Mouse (Mus musculus) forebrain, embryonic 16.5 days (tissue): ENCODE data around the gene Zbtb8os. TPM values are rescaled to one million over a fixed set of nuclear protein-coding genes. Genes with fewer than 3 reads are reported as not detected.

Experiments used
- ATAC-seq: fragments of 200-750 bp; cut with Nextera tagmentation; 2 replicates; pipeline ENCODE4 v1.8.0; 2017; ENCODE audit warnings: mild to moderate bottlenecking, moderate library complexity
- H3K27ac ChIP-seq: fragments of 300-500 bp; sonication (generic); 2 replicates; pipeline ENCODE4 v1.5.1; 2014; ENCODE audit warnings: low read length, control low read depth
- H3K27me3 ChIP-seq: fragments of 300-500 bp; sonication (generic); replicated peaks from 2 replicates; pipeline ENCODE4 v1.6.1; 2014; ENCODE audit warnings: low read length; ENCODE audit not compliant: control insufficient read depth, insufficient read depth
- H3K36me3 ChIP-seq: fragments of 300-500 bp; sonication (generic); 2 replicates; pipeline ENCODE4 v1.6.1; 2014; ENCODE audit not compliant: control insufficient read depth, insufficient read depth
- H3K4me1 ChIP-seq: fragments of 300-500 bp; sonication (generic); replicated peaks from 2 replicates; pipeline ENCODE4 v1.6.1; 2014; ENCODE audit warnings: low read length; ENCODE audit not compliant: control insufficient read depth, insufficient read depth
- H3K4me2 ChIP-seq: fragments of 300-500 bp; sonication (generic); 2 replicates; pipeline ENCODE4 v1.6.1; 2014; ENCODE audit warnings: mild to moderate bottlenecking, low read length, control low read depth
- H3K4me3 ChIP-seq: fragments of 300-500 bp; sonication (generic); replicated peaks from 2 replicates; pipeline ENCODE4 v1.5.1; 2014; ENCODE audit warnings: mild to moderate bottlenecking, low read length, control low read depth
- H3K9ac ChIP-seq: fragments of 300-500 bp; sonication (generic); replicated peaks from 2 replicates; pipeline ENCODE4 v1.6.1; 2014; ENCODE audit warnings: low read depth, low read length, control low read depth
- H3K9me3 ChIP-seq: fragments of 300-500 bp; sonication (generic); 2 replicates; pipeline ENCODE4 v1.6.1; 2016; ENCODE audit warnings: low read length; ENCODE audit not compliant: control insufficient read depth
- WGBS: fragments of 180-500 bp; shearing (Covaris S2); extraction: QIAGEN DNeasy Blood & Tissue Kit; methylation state at CpG from one replicate; pipeline ENCODE4 v1.1.7; 2014; 5-methylcytosine and 5-hydroxymethylcytosine counted together
- polyA plus RNA-seq: library from polyadenylated mRNA; unstranded; fragments of >200 nt; fragmentation: Nextera tagmentation; extraction: Ambion mirVana; gene quantifications from 2 replicates; pipeline ENCODE4 v1.2.1, GENCODE M21; 2015

Gene Zbtb8os
- polyA plus RNA-seq, 1 experiment from 2014 or later = 26.0 TPM

DNA sequence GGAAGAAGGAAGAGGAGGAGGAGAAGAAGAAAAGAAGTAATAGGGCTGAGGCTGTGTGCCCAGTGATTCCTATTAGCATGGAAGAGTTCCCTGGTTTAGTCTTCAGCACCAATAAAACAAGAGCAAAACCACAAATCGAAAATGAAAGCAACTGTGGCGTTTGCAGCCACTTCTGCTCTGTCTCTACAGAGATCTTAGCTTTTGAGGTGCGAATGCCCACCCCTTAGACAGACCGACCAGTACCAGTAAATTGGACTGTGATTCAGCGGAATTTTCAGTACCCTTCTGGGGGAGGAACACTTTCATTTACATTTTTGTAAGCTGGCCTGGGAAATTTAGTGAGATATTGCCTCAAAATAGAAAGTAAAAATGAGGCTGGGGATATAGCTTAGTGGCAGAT is 29.7 kb downstream of the Zbtb8os start:
- H3K9ac ChIP-seq = no peak overlapping the region
- no peaks in the 10 kb centered on the region for H3K9me3 ChIP-seq
- 89% methylated on average over 5 of the region's 5 CpGs for WGBS
- no peak overlapping the region for H3K27ac ChIP-seq
- H3K4me1 ChIP-seq = no peaks in the 10 kb centered on the region
- no peaks in the 10 kb centered on the region; the same call in 1 of the 2 replicates for H3K36me3 ChIP-seq
- H3K4me3 ChIP-seq = no peak overlapping the region
- H3K27me3 ChIP-seq = no peaks in the 10 kb centered on the region
- H3K4me2 ChIP-seq = no peak overlapping the region
- no peak for ATAC-seq

DNA sequence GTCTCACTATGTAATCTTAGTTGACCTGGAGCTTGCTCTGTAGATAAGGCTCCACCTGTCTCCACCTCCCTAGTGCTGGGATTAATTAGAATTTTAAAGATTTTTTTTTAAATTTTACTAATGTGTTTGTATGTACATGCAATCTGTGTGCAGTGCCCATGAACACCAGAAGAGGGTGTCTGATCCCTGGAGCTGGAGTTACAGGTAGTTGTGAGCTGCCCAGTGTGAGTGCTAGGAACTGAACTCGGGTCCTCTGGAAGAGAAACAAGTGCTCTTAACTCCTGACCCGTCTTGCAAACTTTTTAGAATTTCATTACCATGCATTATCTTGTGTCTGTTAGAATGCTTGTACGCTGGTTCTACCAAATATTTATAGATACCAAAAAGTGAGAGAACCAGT is 35.9 kb downstream of the Zbtb8os start:
- WGBS = 89% methylated on average over 3 of the region's 3 CpGs
- no peak overlapping the region for H3K9ac ChIP-seq
- no peaks in the 10 kb centered on the region for H3K36me3 ChIP-seq
- no peak overlapping the region for H3K4me2 ChIP-seq
- H3K9me3 ChIP-seq = no peaks in the 10 kb centered on the region
- peaks cover 5% of the 10 kb centered on the region; the same call in 1 of the 2 replicates for H3K4me1 ChIP-seq
- no peak overlapping the region for H3K27ac ChIP-seq
- no peak for ATAC-seq
- H3K4me3 ChIP-seq = no peak overlapping the region
- H3K27me3 ChIP-seq = no peaks in the 10 kb centered on the region

DNA sequence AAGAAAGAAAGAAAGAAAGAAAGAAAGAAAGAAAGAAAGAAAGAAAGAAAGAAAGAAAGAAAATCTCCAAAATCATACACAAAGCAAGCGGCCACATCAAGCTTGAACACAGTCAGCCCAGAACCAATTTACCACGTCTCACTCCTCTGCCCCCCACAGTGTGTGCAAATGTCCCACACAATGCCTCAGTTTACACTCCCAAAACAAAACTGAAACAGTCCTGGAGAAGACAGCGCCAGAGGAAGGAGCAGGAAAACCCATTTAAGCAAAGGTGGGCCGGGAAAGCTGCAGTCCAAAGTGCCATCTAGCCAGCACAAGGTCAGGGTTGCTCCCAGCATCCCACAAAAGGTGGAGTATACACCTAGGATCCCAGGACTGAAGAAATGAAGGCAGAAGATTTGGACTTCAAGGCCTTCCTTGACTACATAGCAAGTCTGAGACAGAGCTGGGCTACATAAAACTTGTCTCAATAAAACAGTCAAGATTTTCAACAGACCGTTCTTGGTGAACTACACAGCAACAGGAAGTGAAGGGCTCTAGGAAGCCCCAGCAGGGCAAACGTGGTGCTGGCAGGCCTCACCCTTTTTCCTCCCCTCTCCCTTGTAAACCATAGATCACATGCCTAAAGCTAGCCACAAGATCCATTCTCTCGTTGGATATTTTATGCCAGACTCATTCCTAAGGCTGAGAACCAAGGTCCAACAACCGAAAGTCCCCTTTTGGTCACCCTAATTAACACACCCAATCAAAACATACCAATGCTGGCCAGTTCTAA is 37.9 kb downstream of the Zbtb8os start:
- Histone ChIP-seq H3K27ac (no peak overlapping the region), H3K4me2 (no peak overlapping the region), H3K4me3 (no peak overlapping the region), H3K4me1 (peaks cover 16% of the 10 kb centered on the region), H3K9me3 (no peaks in the 10 kb centered on the region), H3K27me3 (no peaks in the 10 kb centered on the region), H3K36me3 (no peaks in the 10 kb centered on the region), H3K9ac (no peak overlapping the region)
- ATAC-seq = no peak
- WGBS = 42% methylated on average over 8 of the region's 8 CpGs

DNA sequence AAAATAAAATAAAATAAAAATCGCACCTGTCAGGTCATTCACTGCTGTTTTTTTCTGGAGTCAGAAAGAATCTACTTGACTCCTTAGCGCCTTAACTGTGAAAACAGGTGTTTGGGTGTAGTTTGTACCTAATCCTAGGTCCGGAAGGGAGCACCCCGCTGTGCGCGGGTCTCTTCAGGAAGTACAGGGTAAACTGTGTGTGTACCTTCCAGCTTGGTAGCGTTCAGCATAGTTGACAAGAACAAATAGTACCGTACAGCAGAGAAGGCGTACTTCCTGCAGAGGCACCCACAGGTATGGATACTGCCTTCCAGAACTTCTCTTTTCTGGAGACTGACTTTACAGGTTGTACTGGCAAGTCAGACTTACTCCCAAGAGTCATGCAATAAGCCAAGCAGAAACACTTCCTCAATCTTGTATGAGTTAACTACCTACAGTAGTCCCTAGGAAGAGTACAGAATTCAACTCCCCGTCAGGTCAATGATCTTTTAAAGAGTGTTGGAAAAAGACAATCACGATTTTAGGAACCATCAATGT is 38.8 kb downstream of the Zbtb8os start:
- H3K9ac ChIP-seq = no peak overlapping the region
- H3K4me1 ChIP-seq = peaks cover 16% of the 10 kb centered on the region
- no peak overlapping the region for H3K4me2 ChIP-seq
- no peaks in the 10 kb centered on the region for H3K36me3 ChIP-seq
- ATAC-seq = no peak
- no peak overlapping the region for H3K27ac ChIP-seq
- H3K27me3 ChIP-seq = 0 out of 2 replicates have a peak, but pooled peaks cover 2% of the 10 kb centered on the region
- no peak overlapping the region for H3K4me3 ChIP-seq
- whole genome bisulfite sequencing = 45% methylated on average over 11 of the region's 11 CpGs
- no peaks in the 10 kb centered on the region for H3K9me3 ChIP-seq

DNA sequence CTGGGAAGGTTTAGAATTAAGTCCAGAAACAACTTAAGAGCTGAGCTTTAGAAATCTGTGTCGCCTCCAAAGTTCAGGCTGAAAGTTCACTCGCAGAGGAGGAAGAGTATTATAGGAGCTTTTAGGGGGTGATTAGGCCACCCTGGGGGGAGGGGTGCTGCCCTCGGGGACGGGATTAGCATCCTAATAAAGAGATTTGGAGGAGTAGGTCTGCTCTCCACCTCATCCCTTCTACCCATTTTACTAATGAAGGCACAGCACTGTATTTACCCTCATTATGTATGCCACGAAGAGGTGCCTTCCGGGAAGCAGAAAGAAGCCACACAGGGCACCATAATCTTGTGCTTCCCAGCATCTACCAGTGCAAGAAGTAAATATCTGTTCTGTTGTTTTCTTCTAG is 39.5 kb downstream of the Zbtb8os start:
- H3K36me3 ChIP-seq = no peaks in the 10 kb centered on the region
- H3K27ac ChIP-seq = no peak overlapping the region
- H3K4me1 ChIP-seq = peaks cover 16% of the 10 kb centered on the region
- no peaks in the 10 kb centered on the region for H3K9me3 ChIP-seq
- H3K27me3 ChIP-seq = peaks cover 2% of the 10 kb centered on the region; the same call in 1 of the 2 replicates
- no peak overlapping the region for H3K4me3 ChIP-seq
- ATAC-seq = no peak
- 6% methylated on average over 6 of the region's 6 CpGs for WGBS
- no peak overlapping the region for H3K4me2 ChIP-seq
- no peak overlapping the region for H3K9ac ChIP-seq

DNA sequence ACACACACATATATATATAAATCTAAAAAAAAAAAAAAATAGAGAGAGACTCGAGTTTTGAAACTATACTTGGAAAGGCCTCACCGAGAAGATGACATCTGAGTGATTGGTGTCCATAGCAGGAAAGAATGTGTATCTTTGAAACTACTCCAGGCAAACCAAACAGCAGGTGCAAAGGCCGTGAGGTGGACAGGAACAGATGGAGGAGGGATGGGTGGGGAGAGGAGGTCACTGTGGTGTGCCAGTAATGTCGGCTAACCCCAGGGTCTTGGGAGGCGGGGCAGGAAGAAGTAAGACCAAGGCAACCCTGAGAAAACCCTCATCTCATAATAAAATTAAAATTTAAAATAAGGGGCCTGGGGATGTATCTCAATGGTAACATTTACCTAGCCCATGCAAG is 40.3 kb downstream of the Zbtb8os start:
- Histone ChIP-seq H3K36me3 (no peaks in the 10 kb centered on the region), H3K9me3 (no peaks in the 10 kb centered on the region), H3K27ac (no peak overlapping the region), H3K4me1 (peaks cover 16% of the 10 kb centered on the region), H3K4me2 (no peak overlapping the region), H3K4me3 (no peak overlapping the region), H3K9ac (no peak overlapping the region), H3K27me3 (peaks cover 2% of the 10 kb centered on the region; the same call in 1 of the 2 replicates)
- no peak for ATAC-seq
- WGBS = 73% methylated on average over 5 of the region's 5 CpGs

DNA sequence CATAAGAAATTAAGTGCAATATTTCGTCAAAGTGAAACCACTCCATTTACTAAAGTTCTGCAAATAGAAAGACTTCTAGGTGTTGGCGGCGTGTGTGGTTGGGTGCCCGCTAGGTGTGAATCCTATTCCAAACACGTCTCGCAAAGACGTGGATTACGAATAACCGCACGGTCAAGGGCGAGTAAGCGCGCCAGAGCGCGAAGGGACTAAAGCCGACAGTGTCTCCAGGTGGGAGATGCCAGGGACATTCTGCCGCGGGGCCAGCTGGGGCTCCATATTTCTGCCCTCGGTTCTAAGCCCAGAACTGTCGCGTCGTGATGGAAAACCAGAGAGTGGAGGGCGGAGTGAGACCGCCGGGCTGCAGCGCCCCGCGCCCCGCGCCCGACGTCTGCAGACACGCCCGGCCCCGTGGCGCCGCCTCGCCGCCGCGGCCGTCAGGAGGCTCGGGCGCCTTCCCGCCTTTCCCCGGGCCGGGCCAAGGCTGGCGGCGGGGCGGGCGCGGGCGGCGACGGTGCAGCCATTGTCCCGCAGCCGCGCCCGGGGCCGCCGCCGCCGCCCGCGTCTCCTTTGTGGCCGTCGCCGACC is 41.6 kb downstream of the Zbtb8os start:
- Histone ChIP-seq H3K27me3 (peaks cover 2% of the 10 kb centered on the region; the same call in 1 of the 2 replicates), H3K36me3 (no peaks in the 10 kb centered on the region), H3K9ac (peak overlapping the region; percentile 90), H3K9me3 (no peaks in the 10 kb centered on the region), H3K4me2 (peak overlapping the region; percentile 71), H3K4me1 (peaks cover 16% of the 10 kb centered on the region), H3K27ac (peak overlapping the region; percentile 86), H3K4me3 (peak overlapping the region; percentile 78)
- ATAC-seq = peak; percentile 71
- WGBS = under 1% methylated on average over 65 of the region's 68 CpGs

DNA sequence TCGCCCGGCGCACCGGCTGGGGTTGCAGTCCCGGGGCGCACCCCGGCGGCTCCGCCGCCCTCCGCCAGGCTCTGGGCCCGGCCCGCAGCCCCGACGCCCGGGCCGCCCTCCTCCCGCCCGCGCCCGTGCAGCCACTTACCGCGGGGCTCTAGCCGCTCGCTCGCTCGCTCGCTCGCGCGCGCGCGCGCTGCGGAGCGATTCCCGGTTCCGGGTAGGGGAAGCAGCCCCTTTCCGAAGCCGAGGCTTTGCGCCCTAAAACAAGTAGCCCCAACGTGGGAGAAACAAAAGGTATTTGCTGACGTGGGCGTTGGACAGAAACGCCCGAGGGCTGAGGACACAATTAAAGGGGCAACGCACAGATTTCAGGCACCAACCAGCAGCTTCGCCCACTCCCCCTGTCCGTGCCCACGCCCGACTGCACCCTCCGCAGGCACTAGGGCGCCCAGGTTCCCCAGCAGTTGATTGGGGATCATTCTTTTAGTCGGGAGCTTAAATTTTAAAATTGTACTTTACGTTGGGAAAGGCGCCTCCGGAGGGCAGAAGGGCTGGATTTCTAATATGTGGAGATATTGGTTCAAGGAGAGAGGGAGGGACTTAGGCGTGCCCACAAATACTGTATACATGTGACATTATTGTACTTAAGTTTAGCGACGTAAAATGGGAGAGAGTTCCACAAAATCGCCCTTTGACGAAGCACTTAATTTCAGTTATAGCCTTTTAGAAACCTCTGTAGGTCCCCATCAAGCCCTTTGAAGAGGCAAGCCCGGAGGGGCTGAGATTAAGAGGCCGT is 42.3 kb downstream of the Zbtb8os start, which contains the start of gene Zbtb8a:
TSS of gene Zbtb8a (minus strand) at position 516 of the 790 bp plus-strand sequence.
- H3K9ac ChIP-seq = peak within 1 kb of the TSS; percentile 90
- peak; percentile 84 for ATAC-seq
- peak within 1 kb of the TSS; percentile 78 for H3K4me3 ChIP-seq
- peak within 1 kb of the TSS; percentile 86 for H3K27ac ChIP-seq
- H3K27me3 ChIP-seq = peaks cover 2% of the 10 kb centered on the region; the same call in 1 of the 2 replicates
- H3K4me2 ChIP-seq = peak within 1 kb of the TSS; percentile 71
- no peaks in the 10 kb centered on the region for H3K36me3 ChIP-seq
- peaks cover 16% of the 10 kb centered on the region for H3K4me1 ChIP-seq
- no peaks in the 10 kb centered on the region for H3K9me3 ChIP-seq
- under 1% methylated on average over 61 of the region's 65 CpGs for WGBS

DNA sequence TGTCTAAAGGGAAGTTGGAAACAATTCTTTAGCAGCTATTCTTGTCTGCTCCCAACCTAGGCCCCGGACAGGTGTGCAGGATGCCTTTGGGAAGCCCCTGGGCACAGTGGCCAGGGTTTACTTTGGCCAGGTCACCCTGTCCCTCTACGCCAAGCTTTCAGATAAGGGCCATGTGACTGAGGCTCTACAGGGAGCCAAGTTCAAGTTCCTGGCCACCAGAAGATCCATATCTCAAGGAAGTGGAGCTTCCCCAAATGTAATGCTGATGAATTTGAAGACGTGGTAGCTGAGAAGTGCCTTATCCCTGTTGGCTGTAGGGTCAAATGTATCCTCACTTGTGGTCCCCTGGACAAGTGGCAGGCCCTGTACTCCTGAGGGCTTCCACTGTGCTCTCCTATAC is 44.3 kb downstream of the Zbtb8os start:
- Histone ChIP-seq H3K4me2 (no peak overlapping the region), H3K27ac (no peak overlapping the region), H3K9ac (no peak overlapping the region), H3K9me3 (no peaks in the 10 kb centered on the region), H3K36me3 (no peaks in the 10 kb centered on the region), H3K4me1 (peaks cover 16% of the 10 kb centered on the region), H3K4me3 (no peak overlapping the region), H3K27me3 (peaks cover 2% of the 10 kb centered on the region; the same call in 1 of the 2 replicates)
- no peak for ATAC-seq
- 90% methylated on average over 3 of the region's 3 CpGs for WGBS
